Mouse (Mus musculus) G1E (cell line): ENCODE data around the gene Slc35b1.

Experiments
- CTCF ChIP-seq: IDR thresholded peaks from 2 replicates; pipeline ENCODE4 v1.5.1; 2012; ENCODE audit warnings: low read depth, low read length, inconsistent platforms, mixed read lengths
- GATA1 ChIP-seq: IDR thresholded peaks from 2 replicates; pipeline ENCODE4 v1.6.1; 2012; ENCODE audit warnings: borderline replicate concordance, low read length, inconsistent platforms, mixed read lengths
- GATA2 ChIP-seq: IDR thresholded peaks from 2 replicates; pipeline ENCODE4 v1.6.1; 2012; ENCODE audit warnings: low read depth, low read length, inconsistent platforms, borderline replicate concordance
- POLR2AphosphoS5 ChIP-seq: IDR thresholded peaks from 2 replicates; pipeline ENCODE4 v1.6.1; 2012; ENCODE audit warnings: low read depth, low read length, inconsistent platforms; ENCODE audit not compliant: insufficient replicate concordance
- TAL1 ChIP-seq: conservative IDR thresholded peaks from 2 replicates; pipeline ENCODE4 v1.6.1; 2012; ENCODE audit warnings: low read depth, low read length, inconsistent platforms, mixed read lengths

DNA sequence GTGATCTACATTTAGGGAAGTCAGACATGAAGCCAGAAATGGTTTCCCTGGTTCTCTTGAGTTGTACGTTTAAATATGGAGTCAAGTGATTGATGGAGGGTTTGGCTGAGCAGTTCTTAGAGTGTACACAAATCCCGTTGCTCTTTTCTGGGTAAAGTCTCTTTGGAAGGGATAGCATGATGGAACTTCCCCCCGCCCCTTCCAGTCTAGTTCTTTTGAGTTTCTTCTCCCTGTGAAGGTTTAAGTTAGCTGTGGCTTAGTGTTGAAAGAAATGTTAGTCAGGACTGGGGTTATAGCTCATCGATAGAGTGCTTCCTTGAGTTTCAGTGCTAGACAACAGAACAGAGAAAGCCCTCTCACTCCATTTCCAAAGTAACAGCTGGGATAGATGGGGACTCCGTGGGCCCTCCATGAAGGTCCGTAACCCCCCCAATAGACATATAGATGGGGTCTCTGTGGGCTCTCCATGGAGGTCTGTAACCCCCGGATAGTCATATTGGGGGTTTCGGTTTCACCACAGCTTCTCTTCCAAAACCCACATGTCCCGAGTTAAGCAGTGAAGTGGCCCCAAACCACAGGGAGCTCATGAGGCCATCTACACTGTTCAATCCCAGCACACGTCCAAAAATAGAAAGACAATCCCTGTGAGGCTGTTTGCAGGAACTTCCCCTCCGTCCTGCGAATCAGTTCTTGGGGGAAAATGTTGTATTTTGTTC is 29.4 kb upstream of the Slc35b1 start:
- TF ChIP-seq CTCF, result no peak
- no peak for TF ChIP-seq GATA1
- TF ChIP-seq POLR2AphosphoS5, result no peak
- no peak for TF ChIP-seq TAL1
- no peak for TF ChIP-seq GATA2
